Comparison of ENCODE assay signal across 21 mouse cellular contexts in the genomic region with DNA sequence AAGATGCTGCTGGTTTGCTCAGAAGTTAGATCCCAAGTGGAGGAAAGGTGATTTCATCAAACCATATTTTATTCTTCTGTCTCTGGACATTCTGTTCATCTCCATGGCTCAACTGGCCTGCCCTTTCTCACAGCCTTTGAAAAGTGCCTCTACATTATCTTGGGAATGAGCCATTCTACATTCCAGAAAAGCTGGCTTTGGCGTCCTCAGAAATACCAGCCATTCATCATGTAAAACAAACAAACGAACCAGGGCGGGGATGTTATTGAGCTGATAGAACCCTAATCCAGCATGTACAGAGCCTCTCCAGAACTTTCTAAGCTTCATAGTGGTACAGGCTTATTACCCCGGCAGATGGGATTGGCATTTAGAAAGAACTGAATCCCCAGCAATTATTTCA. TPM values are rescaled to one million over a fixed set of nuclear protein-coding genes. Genes with fewer than 3 reads are reported as not detected.
DNase-seq lines count a peak whose midpoint lies in the region; ATAC-seq and TF ChIP-seq lines count a peak whose summit lies in the region.
"Had no signal": no experiment of that assay in that cellular context is flagged by ENCODE, and none has a peak within 500 bp of the region (broad histone marks: within the 10 kb centered on the region; RNA-seq: fewer than 3 reads in every experiment).

No protein-coding gene starts in this region.

- H3K4me1 ChIP-seq in kidney, postnatal 0 days (replicated peaks; ENCODE audit: insufficient read depth, low read length): no peaks in the 10 kb centered on the region
- H3K4me1 ChIP-seq in heart, embryonic 14.5 days (ENCODE audit: control insufficient read depth in 2 of 2, insufficient read depth in 2 of 2, low read length in 2 of 2): peaks cover 3 to 15% of the 10 kb centered on the region in 2 experiments
- H3K4me1 ChIP-seq: embryonic facial prominence, embryonic 10.5 days; intestine, embryonic 15.5 days; limb, embryonic 12.5 days; midbrain, embryonic 15.5 days had no signal

- no peak overlapping the region for H3K4me2 ChIP-seq in kidney, postnatal 0 days (ENCODE audit: low read length)
- H3K4me2 ChIP-seq in heart, embryonic 14.5 days (ENCODE audit: low read length): no peak overlapping the region
- H3K4me2 ChIP-seq: hindbrain, embryonic 14.5 days; intestine, embryonic 15.5 days; limb, embryonic 12.5 days; liver, embryonic 13.5 days; midbrain, embryonic 15.5 days had no signal

- no peak overlapping the region for H3K9ac ChIP-seq in kidney, postnatal 0 days (ENCODE audit: low read depth, low read length)
- H3K9ac ChIP-seq in heart, embryonic 14.5 days (ENCODE audit: low read length): no peak overlapping the region
- H3K9ac ChIP-seq: hindbrain, embryonic 14.5 days; intestine, embryonic 15.5 days; limb, embryonic 12.5 days; liver, embryonic 13.5 days; midbrain, embryonic 15.5 days had no signal

- H3K4me3 ChIP-seq in kidney, postnatal 0 days (replicated peaks; ENCODE audit: low read depth, low read length): no peak overlapping the region
- H3K4me3 ChIP-seq in heart, embryonic 14.5 days (ENCODE audit: control insufficient read depth in 1 of 2, insufficient read depth in 1 of 2, low read depth in 1 of 2, low read length in 2 of 2): no peak overlapping the region
- H3K4me3 ChIP-seq: embryonic facial prominence, embryonic 10.5 days; intestine, embryonic 15.5 days; limb, embryonic 12.5 days; liver, embryonic 13.5 days; midbrain, embryonic 15.5 days had no signal

- WGBS in kidney, postnatal 0 days: 67% methylated on average over 4 of the region's 4 CpGs
- 37% methylated on average over 4 of the region's 4 CpGs for WGBS in heart, embryonic 14.5 days

- H3K36me3 ChIP-seq in kidney, postnatal 0 days (ENCODE audit: insufficient read depth, low read length): no peaks in the 10 kb centered on the region
- no peaks in the 10 kb centered on the region for H3K36me3 ChIP-seq in heart, embryonic 14.5 days (ENCODE audit: control insufficient read depth, insufficient read depth, low read length)
- H3K36me3 ChIP-seq: embryonic facial prominence, embryonic 10.5 days; intestine, embryonic 15.5 days; limb, embryonic 12.5 days; liver, embryonic 13.5 days; midbrain, embryonic 15.5 days had no signal

- no peak overlapping the region for H3K27ac ChIP-seq in kidney, postnatal 0 days
- peak overlapping the region; percentile 55 to 74 for H3K27ac ChIP-seq in heart, embryonic 14.5 days (replicated peaks in 1 of 2; ENCODE audit: control insufficient read depth in 1 of 2, insufficient read depth in 1 of 2, low read depth in 2 of 2, low read length in 2 of 2)
- H3K27ac ChIP-seq: embryonic facial prominence, embryonic 10.5 days; hindbrain, embryonic 14.5 days; intestine, embryonic 15.5 days; limb, embryonic 12.5 days; liver, embryonic 13.5 days; midbrain, embryonic 15.5 days had no signal

- no peaks in the 10 kb centered on the region for H3K27me3 ChIP-seq in kidney, postnatal 0 days (ENCODE audit: insufficient read depth, low read length)
- no peaks in the 10 kb centered on the region for H3K27me3 ChIP-seq in heart, embryonic 14.5 days (ENCODE audit: control insufficient read depth, insufficient read depth, low read length)
- H3K27me3 ChIP-seq: intestine, embryonic 15.5 days; limb, embryonic 12.5 days; liver, embryonic 13.5 days; midbrain, embryonic 15.5 days; Patski had no signal

- no peaks in the 10 kb centered on the region for H3K9me3 ChIP-seq in kidney, postnatal 0 days (replicated peaks; ENCODE audit: low read length)
- no peaks in the 10 kb centered on the region for H3K9me3 ChIP-seq in heart, embryonic 14.5 days (ENCODE audit: control insufficient read depth, low read length)
- H3K9me3 ChIP-seq: embryonic facial prominence, embryonic 10.5 days; intestine, embryonic 15.5 days; limb, embryonic 12.5 days; liver, embryonic 13.5 days; midbrain, embryonic 15.5 days had no signal

- ATAC-seq in kidney, postnatal 0 days (replicated peaks; ENCODE audit: low FRiP score, low read depth): no peak
- no peak for ATAC-seq in heart, embryonic 14.5 days (ENCODE audit: insufficient number of reproducible peaks, insufficient read depth, low FRiP score, low read depth)
- ATAC-seq: forebrain, embryonic 14.5 days; intestine, embryonic 15.5 days; midbrain, embryonic 15.5 days; Patski had no signal

- TF ChIP-seq CTCF in kidney, postnatal 0 days (IDR thresholded peaks at IDR 0.05; ENCODE audit: low read depth): no peak

- intact Hi-C loops in heart, postnatal 36 days (cut with DNase I): no loop called here

- DNase-seq in heart, adult 11 months: peak; percentile 45
- DNase-seq in heart, postnatal 36 days: no peak
- DNase-seq in kidney, postnatal 0 days (ENCODE audit: low spot score): peak; percentile 10
- DNase-seq in kidney, adult 18-20 months: no peak
- DNase-seq in lung, postnatal 36 days: peak; percentile 69
- DNase-seq in urinary bladder, adult 2 months (ENCODE audit: low spot score): no peak
- DNase-seq: B cell, adult 2 months; cerebellum, adult 2 months; kidney, postnatal 25 days; liver, embryonic 13.5 days; thymus, adult 2 months had no signal

RNA-seq across cellular contexts. Expression of gene Serpinb6b, which starts 7.1 kb away (rescaled TPM):
- 10 to 100 TPM; 38.5 to 49.1 TPM for total RNA-seq in heart, postnatal 36 days (2021)
- polyA plus RNA-seq in kidney, postnatal 0 days (2015; fragmentation: Nextera tagmentation; extraction: Ambion mirVana): 11.7 and 14.3 TPM in 2 replicates
- polyA plus RNA-seq in heart, embryonic 14.5 days (2014; fragmentation: Nextera tagmentation; extraction: Ambion mirVana): 22.0 and 23.9 TPM in 2 replicates
- 15.0 and 22.1 TPM in 2 replicates for polyA plus RNA-seq in urinary bladder, adult 2 months (2012; rRNA removed)

RNA-seq across cellular contexts. Expression of gene Serpinb9, which starts 45.1 kb away (rescaled TPM):
- 10 to 100 TPM in 1 of 2 experiments, 1 to 10 TPM in 1; 10.0 to 10.7 TPM for total RNA-seq in heart, postnatal 36 days (2021)
- polyA plus RNA-seq in kidney, postnatal 0 days (2015; fragmentation: Nextera tagmentation; extraction: Ambion mirVana): 20.2 and 20.5 TPM in 2 replicates
- polyA plus RNA-seq in heart, embryonic 14.5 days (2014; fragmentation: Nextera tagmentation; extraction: Ambion mirVana): 7.0 and 9.0 TPM in 2 replicates
- 19.2 and 19.5 TPM in 2 replicates for polyA plus RNA-seq in urinary bladder, adult 2 months (2012; rRNA removed)

RNA-seq across cellular contexts. Expression of gene Serpinb1c, which starts 59.9 kb away (rescaled TPM):
- 1 to 10 TPM; 2.1 to 2.6 TPM for total RNA-seq in heart, postnatal 36 days (2021)
- polyA plus RNA-seq in kidney, postnatal 0 days (2015; fragmentation: Nextera tagmentation; extraction: Ambion mirVana): not detected in 2 replicates
- 0.34 TPM in 1 of 2 replicates, not detected in the other for polyA plus RNA-seq in heart, embryonic 14.5 days (2014; fragmentation: Nextera tagmentation; extraction: Ambion mirVana)
- polyA plus RNA-seq in urinary bladder, adult 2 months (2012; rRNA removed): 0.38 and 0.45 TPM in 2 replicates
- total RNA-seq: megakaryocyte, adult 5-6 weeks had no signal
- polyA plus RNA-seq: embryonic facial prominence, embryonic 10.5 days; forebrain, embryonic 14.5 days; hindbrain, embryonic 14.5 days; intestine, embryonic 15.5 days; limb, embryonic 12.5 days; liver, embryonic 13.5 days; midbrain, embryonic 15.5 days; small intestine, adult 2 months; thymus, adult 2 months had no signal

Comparison
In these comparisons a context has a peak if more than half of its experiments do, and no peak if none do; other contexts are left out.
1. DNase-seq: peak in heart, adult 11 months (single experiment), kidney, postnatal 0 days (single experiment) and lung, postnatal 36 days (single experiment); none in heart, postnatal 36 days (0 of 2), kidney, adult 18-20 months (single experiment) and urinary bladder, adult 2 months (single experiment).